Mouse (Mus musculus): ENCODE measurements around the gene Slc5a1.

Gene Slc5a1

GRCm38 (mm10) chr5:33147691-33148090, 43.7 kb downstream of the Slc5a1 start:
- in situ Hi-C loops (cut with MboI, MseI): no loop called here

GRCm38 (mm10) chr5:33193567-33193966, 89.5 kb downstream of the Slc5a1 start:
- in situ Hi-C loops (cut with MboI, MseI): no loop called here

- in situ Hi-C loops (cut with MboI, MseI): no loop called here
Measured at GRCm38 (mm10) chr5:33195246-33195852, 91.3 kb downstream of the Slc5a1 start.

GRCm38 (mm10) chr5:33200071-33200470, 96.1 kb downstream of the Slc5a1 start:
- in situ Hi-C loops (cut with MboI, MseI): no loop called here

- in situ Hi-C loops (cut with MboI, MseI): no loop called here
Measured at GRCm38 (mm10) chr5:33201697-33202096, 97.7 kb downstream of the Slc5a1 start.

GRCm38 (mm10) chr5:33202516-33203170, 98.6 kb downstream of the Slc5a1 start:
- in situ Hi-C loops (cut with MboI, MseI): no loop called here

GRCm38 (mm10) chr5:33203171-33203565, 99.1 kb downstream of the Slc5a1 start:
- in situ Hi-C loops (cut with MboI, MseI): no loop called here

GRCm38 (mm10) chr5:33203691-33204242, 99.7 kb downstream of the Slc5a1 start:
- in situ Hi-C loops (cut with MboI, MseI): no loop called here

GRCm38 (mm10) chr5:33204284-33204683, 100.3 kb downstream of the Slc5a1 start:
- in situ Hi-C loops (cut with MboI, MseI): no loop called here

GRCm38 (mm10) chr5:33206328-33206727, 102.3 kb downstream of the Slc5a1 start:
- in situ Hi-C loops (cut with MboI, MseI): no loop called here

- in situ Hi-C loops (cut with MboI, MseI): no loop called here
Measured at GRCm38 (mm10) chr5:33207136-33207535, 103.1 kb downstream of the Slc5a1 start.

- in situ Hi-C loops (cut with MboI, MseI): no loop called here
Measured at GRCm38 (mm10) chr5:33208533-33209245, 104.7 kb downstream of the Slc5a1 start.

GRCm38 (mm10) chr5:33210515-33210914, 106.5 kb downstream of the Slc5a1 start:
- in situ Hi-C loops (cut with MboI, MseI): no loop called here

- in situ Hi-C loops (cut with MboI, MseI): no loop called here
Measured at GRCm38 (mm10) chr5:33211254-33211653, 107.2 kb downstream of the Slc5a1 start.

Data from T-helper 1 cell (primary cell).